Mouse (Mus musculus): Measurements from ENCODE around the gene Sbk1.
"Not testable (repeated sequence)": the region's sequence is repeated elsewhere in the genome, so short reads cannot be mapped to it uniquely, and the experiment has no call there.

Gene Sbk1

DNA sequence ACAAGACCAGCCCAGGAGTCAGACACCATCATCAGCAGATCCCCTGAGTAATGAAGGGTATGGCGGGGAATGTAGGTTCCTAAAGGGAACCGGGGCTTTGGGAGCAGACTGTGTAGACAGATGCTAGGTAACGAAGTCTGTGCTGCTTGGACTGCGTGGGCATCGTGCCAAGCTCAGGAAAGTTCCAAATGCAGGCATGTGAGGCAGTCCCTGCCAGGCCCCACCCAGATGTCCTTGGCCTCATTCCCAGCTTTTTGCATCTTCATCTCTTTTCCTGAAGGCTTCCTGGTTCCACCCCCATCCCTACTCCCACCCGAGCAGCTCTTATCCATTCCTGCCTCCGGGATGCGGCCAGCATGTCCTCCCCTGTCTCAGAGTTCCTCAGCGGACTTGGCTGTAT is 6.5 kb upstream of the Sbk1 start:
- DNase-seq, result peak; percentile 75

DNA sequence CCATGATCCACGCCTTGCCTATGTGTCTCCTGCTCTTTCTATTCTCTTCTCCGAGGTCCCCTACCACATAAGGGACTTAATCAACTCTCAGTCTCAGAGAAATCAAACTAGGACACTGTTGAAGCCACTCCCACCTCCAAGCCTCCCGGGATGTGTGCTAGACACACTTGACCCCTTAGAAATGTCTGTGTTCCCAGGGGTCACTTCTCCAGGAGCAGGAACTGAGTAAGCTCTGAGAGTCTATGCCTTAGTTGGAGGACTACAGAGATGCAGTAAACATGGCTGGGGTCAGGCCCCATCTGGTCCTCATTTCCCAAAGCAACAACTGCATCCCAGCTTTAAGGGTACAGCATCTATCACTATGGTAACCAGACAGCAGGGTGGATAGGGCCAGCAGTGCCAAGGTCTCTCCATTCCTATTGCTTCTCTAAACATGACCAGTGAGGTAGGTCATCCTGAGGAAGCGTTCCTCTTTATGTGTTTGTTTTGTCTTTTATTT is 6.0 kb upstream of the Sbk1 start:
- DNase-seq, result no peak

DNA sequence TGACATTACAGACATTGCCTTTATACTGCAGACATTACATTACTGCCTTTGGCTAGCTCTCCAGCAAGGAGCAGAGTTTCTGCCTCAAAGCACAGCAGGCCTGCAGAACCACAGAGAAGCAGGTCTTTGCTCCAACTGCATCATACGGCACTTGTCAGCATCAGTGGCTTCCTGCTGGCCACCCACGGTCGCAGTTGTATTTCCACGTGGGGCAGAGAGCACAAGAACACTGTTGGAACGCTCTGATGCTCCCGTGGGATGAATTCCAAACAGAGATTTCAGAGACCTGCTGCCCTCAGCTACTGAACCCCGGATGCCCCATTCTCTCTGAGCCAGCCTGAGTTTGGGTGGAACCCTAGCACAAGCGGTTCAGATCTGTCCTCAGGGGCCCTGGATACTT is 4.8 kb upstream of the Sbk1 start:
- DNase-seq, result peak; percentile 64

DNA sequence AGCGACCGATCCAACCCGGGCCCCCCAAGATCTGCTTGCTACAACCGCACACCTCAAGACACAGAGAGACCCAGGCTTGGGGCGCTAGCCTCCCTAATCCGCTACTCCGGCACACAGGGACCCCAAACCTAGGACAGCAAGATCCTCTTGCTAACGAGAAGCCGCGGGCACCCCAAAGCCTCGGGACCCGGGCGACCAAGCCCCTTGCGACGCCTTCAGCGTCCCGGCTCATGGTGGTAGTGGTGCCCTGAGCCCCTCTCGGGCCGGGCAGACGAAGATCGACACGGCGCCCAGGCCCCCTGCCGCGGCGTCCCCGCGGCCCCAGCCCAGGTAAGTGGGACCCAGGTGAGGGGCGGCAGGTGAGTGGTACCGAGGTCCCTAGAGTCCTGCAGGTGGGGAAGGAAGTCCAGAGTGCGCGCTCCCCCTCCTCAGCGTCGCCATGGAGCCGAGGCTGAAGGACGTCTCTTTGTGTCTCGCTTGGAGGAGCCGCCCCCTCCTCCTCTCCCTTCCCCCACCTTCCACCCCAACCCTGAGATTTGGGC is 422 bp downstream of the Sbk1 start:
- peak; percentile 75 for DNase-seq

DNA sequence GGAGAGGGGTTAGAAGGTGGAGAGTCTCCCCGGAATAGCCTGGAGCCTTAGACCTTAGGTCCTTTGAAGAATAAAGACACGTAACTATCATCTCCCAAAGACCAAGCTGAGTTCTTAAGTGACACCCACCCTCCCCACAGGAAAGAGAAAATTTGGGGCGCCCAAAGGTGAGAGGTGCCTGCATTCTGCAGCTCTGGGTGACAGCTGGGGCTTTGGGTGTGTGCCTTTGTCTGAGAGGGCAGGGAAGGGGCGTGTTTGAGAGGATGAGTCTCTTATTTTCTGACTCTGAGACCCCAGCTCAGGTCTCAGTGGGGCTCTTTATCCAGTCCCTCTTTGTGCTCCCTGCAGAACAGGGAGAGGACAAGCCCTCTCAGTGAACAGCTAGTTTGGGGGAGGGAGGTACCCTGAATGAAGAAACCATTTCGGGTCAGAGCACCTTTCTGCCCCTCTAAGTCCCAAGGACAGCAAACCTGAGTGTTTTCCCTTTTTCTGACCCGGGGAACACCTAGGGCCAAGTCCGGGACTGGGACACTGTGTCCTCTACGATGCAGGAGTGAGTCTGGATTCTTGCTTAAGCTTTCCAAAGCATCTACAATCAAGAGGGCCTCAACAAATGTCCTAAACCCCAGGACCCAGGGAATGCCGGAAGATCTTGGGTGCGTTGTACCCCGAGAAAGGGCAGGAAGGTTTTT is 1.1 kb downstream of the Sbk1 start:
- DNase-seq, result no peak

DNA sequence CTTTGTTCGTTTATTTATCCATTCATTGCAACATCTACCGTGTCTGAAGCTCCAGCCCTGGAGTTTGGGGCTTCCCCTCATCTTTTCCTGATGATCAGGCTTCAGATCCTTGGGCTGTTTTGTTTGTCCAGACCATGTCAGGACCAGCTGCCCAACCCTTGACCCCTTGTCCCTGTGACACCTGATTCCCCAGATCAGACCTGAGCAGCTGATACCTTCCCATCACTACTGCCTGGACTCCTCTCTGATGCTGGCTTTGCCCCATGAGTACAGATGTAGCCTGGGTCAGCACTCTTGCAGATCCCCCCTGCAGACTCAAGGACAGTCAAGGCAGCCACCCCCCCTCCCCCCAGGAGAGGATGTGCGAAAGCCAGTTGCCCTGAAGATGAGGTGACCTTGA is 1.7 kb downstream of the Sbk1 start:
- peak; percentile 45 for DNase-seq

DNA sequence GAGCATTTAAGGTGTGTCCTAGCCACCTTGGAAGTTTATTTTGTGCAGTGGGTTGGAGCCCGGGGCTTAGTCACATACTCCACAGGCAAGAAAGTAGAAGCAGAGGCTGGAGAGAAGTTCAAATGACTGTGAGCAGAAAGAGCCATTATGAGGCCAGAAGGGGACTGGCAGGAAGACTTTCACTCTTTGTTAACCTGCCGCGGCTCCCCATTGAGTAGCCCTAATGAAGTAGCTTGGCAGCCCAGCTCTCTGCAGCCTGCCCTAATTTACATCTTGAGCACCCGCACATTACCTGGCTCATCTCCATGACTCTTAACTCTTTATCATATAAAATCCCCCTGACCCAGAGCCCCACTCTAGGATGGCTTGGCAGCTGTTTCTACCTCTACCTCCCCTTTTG is 2.2 kb downstream of the Sbk1 start:
- DNase-seq, result peak; percentile 71

DNA sequence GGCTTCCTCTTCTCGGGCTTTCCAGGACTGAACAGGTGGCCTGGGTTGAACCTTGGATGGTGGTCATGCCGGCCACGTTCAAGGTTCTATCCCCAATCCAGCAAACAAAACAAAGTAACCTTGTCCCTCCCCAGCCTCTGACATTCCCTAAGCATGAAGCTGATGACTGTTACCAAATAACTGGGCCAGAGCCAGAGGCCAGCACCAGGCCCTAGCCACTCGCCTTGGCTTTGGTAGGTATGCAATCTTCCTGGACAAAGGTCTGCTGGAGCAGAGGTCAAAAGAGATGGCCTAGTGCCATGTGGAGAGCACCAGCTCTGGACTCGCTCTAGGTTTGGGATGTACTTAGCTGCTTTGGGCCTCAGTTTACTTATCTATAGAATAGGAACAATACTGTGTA is 3.3 kb downstream of the Sbk1 start:
- peak; percentile 63 for DNase-seq

DNA sequence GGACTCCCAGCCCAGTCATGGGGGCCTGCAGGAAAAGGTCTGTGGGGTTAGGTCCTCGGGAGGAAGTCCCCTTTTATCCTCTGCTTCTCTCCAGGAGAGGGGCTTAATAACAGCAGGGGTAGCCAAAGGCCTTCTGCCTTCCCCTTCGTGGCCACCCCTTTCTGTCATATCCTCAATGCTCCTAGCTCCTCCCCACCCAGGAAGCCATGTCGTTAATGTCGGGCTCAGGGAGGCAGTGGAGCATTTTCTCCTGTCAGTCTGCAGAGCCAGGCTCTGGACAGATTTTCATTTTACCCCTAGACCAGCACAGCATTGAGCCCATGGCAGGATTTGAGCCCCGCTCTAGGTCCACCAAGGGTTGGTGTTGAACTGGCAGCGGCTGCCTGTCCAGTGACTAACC is 3.9 kb downstream of the Sbk1 start:
- peak; percentile 46 for DNase-seq

DNA sequence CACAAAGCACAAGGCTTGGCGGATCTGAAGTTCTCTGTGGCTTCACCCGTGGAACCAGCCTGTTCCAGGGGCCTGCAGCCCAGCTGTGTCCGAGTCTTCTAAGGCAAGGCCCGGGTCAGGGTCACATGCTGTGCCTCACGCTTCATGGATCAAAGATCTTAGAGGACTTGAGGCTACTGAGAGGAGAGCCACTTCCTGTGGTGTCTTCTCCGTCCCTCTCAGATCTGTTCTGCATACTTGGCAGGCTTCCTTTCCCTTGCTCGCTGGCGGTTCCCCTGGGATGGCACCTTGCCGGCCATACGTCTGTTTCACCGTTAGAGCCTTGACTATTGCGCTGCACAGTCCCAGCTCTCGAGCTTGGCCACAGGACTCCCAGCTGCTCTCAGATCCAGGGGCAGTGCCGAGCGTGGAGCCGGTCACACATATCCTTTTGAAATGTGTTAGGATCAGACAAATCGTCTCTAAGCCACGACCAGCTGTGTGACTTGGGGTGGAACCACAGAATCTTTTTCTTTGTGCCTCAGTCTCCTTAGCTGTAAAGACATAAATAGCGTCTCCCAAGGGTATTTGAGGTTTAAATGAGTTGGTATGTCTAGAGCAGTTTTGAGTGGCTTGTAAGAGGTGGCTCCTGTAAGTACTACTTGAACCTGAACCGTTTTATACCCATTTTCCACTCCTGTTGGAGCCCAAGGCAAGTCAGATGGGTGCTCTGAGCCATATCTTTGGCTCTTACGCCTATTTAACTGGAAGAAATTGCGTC is 5.3 kb downstream of the Sbk1 start:
- peak; percentile 62 for DNase-seq

DNA sequence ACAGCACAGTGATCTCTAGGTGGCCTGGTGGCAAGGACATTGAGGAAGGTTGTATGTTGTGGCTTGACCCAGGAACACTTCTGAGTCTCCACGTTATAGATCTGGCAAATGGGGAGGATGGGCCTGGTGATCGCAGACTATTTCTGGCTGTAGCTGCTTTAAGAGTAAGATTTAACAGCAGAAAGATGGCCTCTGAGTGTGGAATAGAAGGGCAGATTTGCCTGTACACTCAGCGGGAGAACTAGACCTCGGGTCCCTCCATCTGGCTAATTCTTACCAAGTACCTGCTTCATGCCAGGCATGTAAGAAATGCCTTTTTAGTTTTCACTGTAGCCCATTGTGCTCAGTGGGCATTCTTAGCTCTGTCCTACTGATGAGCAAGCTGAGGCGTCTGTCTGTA is 6.4 kb downstream of the Sbk1 start:
- DNase-seq, result peak; percentile 50

DNA sequence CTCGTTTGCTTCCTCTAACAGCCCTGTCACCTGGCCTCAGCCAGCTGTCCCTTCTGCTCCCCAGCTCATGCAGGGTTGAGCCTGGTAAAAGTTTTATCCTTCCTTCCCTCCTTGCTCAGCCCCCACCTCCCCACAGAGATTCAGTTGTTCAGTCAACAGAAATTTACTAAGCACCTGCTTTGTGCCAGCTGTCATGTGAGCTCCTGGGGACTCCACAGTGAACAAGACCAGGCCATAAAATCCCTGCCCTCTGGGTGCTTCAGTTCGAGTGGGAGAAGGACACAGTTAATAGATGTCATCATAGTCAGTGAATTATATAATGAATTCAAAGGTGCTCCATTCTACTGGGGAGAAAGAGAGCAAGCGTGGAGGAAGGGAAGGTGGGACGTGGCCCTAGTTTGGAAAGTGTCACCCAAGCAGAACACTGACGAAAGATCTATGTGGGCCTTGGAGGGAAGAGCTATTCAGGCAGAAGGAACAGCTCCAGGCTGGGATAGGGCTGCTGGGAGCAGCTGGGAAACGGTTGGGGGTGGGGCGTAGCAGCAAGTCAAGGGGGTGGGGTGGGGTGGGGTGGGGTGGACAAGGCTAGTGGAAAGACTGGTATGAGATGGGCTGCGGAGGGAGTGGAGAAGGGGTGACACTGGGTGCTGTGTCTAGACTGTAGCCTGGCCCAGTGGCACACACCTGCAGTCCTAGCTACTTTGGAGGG is 7.5 kb downstream of the Sbk1 start:
- no peak for DNase-seq

DNA sequence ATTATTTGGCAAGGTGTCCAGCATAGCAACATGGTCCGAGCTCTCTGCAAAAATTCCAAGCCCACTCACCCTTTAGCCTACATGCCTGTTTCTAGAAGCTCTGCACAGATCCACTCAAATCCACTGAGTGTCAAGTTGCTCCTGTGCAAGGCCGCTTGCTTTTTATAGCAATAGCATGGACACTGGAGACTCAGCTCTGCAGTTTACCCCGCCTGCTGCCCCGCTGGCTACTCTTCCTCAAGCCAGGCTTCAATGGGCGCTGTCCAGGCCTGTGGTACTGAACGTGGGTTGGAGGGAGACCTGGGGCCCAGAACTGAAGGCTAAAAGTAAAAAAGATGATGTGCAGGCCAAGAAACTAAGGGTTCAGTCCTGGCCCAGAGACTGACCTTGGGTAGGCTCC is 8.3 kb downstream of the Sbk1 start:
- DNase-seq, result peak; percentile 6

DNA sequence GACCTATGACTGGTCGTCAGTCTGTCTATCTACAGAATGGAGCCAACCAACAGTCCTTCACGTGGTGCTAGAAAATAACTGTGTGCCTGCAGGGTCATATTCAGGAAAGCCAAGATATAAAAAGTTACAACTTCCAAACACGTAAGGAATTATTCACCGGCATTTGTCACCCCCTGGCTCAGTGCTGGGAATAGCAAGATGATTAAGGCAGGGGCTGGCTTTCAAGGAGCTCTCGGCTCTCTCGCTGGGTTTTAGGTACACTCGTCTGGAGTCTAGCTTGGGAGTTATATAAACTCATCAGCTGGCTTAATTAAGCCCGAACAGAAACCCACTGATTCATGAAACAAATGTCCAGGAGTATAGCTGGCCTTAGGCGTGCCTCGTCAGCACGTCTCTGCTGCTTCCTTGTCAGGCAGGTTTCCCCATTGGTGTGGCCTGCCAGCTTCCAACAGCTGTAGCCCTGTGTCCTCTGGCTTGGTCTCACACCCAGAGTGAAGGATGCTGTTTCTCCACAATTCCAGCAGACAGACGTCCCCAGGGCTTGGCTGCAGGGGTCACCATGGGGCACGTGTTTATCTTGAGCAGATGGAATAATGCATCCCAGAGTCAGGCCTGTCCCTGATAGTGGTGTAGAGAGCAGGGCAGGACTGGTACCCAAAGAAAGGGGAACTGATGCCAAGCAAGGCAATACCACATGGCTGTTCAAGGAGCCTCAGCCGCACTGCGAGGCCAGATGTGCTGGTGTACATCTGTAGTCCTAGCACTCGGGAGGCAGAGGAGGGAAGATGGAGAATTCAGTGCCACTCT is 9.7 kb downstream of the Sbk1 start:
- DNase-seq, result peak; percentile 27

DNA sequence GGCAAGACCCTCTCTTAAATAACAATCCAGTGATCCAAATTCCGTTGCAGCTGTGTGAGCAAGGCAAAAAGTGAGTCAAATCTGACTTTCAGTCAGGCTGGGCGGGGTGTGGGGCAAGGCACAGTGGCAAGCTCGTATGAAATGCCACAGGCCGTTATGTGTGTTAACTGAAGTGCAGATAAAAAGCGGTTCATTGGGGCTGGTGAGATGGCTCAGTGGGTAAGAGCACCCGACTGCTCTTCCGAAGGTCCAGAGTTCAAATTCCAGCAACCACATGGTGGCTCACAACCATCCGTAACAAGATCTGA is 10.2 kb downstream of the Sbk1 start:
- not testable (repeated sequence) for DNase-seq

DNA sequence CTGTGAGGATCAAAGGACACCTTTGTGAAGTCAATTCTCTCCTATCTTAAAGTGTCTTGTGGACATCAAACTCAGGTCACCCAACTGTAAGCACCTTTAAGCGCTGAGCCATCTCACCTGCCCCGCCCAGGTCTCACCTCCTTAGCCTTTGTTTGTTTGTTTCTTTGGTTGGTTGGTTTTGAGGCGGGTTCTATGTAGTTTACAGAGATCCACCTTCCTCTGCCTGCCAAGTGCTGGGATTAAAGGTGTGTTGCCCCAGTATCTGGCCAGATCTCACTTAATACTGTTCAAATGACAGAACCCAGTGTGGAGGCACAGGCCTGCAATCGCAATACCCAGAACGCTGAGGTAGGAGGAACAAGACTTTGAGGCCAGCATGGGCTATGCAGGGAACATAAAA is 11.6 kb downstream of the Sbk1 start:
- no peak for DNase-seq

DNA sequence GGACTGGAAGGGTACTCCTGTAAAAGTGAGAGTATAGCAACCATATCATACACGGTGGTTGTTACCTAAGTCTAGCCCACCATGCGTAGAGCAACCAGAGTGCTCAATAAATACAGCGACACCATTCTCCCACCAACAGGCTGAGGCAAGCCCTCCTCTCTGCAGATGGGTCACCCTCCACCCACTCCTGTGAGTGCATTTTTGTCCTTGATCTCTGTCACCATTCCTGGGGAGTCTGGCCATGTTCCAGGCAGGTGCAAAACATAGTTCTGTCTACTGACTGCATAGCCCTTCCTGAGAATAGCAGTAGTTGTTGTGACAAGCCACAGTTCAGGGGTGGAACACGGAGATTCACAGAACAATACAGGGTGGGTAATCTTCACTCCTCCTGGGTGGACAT is 12.0 kb downstream of the Sbk1 start:
- DNase-seq, result peak; percentile 49

DNA sequence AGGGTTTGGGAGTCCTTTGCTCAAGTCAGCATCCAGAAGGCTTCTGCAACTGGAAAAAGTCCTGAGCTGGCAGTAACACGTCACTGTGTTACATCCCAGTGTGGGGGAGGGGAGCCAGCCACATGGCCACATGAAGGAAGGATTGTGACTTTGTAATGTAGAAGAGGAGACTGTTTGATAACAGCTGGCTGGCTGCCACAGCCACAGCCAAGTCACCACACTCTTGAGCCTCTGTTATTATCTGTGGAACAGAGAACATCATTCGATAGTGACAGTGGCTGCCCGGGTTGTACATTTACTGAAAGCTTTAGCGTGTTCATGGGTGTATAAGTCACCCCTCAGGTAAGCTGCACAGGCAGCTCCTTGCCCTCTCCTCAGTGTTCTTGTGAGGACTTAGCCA is 12.4 kb downstream of the Sbk1 start:
- DNase-seq, result peak; percentile 60

DNA sequence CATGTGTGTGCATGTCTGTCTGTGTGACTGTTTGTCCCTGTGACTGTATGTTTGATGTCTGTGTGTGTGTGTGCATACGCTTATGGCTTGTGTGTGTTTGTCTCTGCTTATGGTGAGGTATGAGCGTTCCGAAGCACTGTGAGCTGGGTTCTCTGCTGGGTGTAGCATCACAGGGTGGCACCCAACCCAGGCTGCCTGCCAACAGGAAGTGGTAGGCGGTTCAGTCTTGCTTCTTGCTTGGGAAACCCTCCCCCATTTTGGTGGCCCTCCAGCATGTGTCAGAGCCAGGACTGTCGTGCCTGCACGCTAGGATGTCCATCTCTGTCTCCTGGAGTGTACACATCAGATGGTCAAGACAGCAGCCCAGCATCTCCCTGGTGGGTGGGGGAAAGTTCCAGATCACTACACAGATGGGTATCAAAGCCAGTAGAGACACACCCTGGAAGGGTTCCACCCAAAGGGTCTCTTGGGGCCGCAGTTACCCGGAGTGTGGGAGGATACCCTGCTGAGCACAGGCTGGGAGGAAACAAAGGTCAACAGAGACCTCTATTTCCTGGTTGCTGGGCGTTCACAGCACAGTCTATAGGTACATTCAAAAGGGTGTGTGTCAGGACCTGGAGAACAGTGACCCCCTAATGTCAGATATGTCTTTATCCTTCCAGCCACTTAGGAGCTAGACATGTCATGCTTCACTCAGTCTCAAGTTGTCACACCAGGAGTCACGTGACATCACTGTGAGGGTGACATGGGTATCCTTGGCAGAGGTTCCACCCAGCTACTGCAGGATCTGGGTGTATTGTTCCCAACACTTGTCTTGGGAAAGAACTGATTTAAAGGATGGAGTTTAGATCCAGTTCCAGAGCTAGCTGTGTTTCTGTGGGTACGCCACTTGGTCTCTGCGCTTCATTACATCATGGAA is 13.1 kb downstream of the Sbk1 start:
- DNase-seq, result peak; percentile 71

DNA sequence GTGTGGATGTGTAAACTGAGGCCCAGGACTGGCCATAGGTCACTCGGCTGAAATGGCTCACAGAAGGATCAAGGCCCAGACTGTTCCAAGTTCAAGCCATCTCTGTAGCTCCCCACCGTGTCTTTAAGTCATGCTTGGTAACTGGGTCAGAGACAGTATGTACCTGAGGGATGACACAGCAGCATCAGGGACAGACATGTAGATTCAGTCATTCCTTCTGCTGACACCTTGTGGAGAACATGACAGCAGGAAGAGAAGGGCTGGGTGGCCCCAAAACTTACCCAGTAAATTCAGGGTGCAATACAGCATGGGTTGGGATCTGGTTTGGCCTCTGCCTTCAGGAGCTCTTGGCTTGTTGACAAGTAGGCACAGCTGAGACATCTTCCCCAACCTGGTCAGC is 13.9 kb downstream of the Sbk1 start:
- DNase-seq, result peak; percentile 38

DNA sequence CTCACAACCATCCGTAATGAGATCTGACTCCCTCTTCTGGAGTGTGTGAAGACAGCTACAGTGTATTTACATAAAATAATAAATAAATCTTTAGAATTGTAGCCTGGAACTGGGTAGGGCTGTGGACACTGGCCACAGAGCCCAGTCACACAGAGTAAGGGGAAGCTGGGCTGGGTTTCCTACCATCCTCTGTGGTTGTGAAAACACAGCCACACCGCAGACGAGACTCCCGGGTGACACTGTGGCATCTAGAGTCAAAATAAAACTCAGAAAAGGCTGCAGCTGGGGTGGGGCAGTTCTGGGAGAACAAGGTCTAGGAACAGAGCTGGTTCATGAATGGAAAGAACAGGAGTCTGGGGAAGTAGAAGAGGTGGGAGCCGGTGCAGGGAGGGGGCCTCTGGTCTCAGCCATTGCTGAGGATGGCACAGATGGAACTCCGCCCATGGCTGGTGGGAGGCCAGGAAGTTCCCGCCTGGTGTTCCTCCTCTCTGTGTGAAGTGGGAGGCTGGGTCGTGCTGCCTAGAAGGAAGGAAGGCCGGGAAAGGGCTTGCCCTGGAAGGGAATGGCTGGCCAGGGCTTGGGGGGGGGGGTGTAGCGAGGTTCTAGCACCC is 15.2 kb downstream of the Sbk1 start:
- DNase-seq, result peak; percentile 72

All from cerebellum, adult 11-12 months (tissue).